Mouse (Mus musculus): ENCODE results near the gene Fpgs.

Fpgs gene

GRCm38 (mm10) chr2:32724832-32725790 lies 21.2 kb upstream of the Fpgs start:
- WGBS: 75% methylated on average over 16 of the region's 16 CpGs

GRCm38 (mm10) chr2:32724149-32724548 lies 20.2 kb upstream of the Fpgs start:
- WGBS: 94% methylated on average over 4 of the region's 4 CpGs

GRCm38 (mm10) chr2:32722581-32722980 lies 18.6 kb upstream of the Fpgs start:
- WGBS: 77% methylated on average over 3 of the region's 3 CpGs

GRCm38 (mm10) chr2:32722046-32722445 lies 18.1 kb upstream of the Fpgs start:
- 75% methylated on average over 6 of the region's 6 CpGs for WGBS

- 55% methylated on average over 8 of the region's 8 CpGs for WGBS
Measured at GRCm38 (mm10) chr2:32720681-32721229, 16.8 kb upstream of the Fpgs start, which contains the start of gene Sh2d3c. Gene Sh2d3c, plus strand, starts transcription at chr2:32721055.

GRCm38 (mm10) chr2:32720053-32720452 lies 16.1 kb upstream of the Fpgs start:
- WGBS: 88% methylated on average over 3 of the region's 3 CpGs

GRCm38 (mm10) chr2:32718761-32719160 lies 14.8 kb upstream of the Fpgs start:
- whole genome bisulfite sequencing: 55% methylated on average over 9 of the region's 9 CpGs

- whole genome bisulfite sequencing: 78% methylated on average over 4 of the region's 4 CpGs
Measured at GRCm38 (mm10) chr2:32714987-32715425, 11.1 kb upstream of the Fpgs start.

- 59% methylated on average over 11 of the region's 11 CpGs for WGBS
Measured at GRCm38 (mm10) chr2:32714117-32714986, 10.4 kb upstream of the Fpgs start.

GRCm38 (mm10) chr2:32712934-32713817 lies 9.2 kb upstream of the Fpgs start, which contains the start of gene Cdk9:
Gene Cdk9, minus strand, starts transcription at chr2:32713076.
- WGBS: under 1% methylated on average over 65 of the region's 79 CpGs

- 1% methylated on average over 33 of the region's 44 CpGs for WGBS
Measured at GRCm38 (mm10) chr2:32712586-32712933, 8.6 kb upstream of the Fpgs start.

GRCm38 (mm10) chr2:32712108-32712551 lies 8.2 kb upstream of the Fpgs start:
- under 1% methylated on average over 41 of the region's 41 CpGs for WGBS

- WGBS: 21% methylated on average over 9 of the region's 9 CpGs
Measured at GRCm38 (mm10) chr2:32711301-32712056, 7.5 kb upstream of the Fpgs start.

- WGBS: 78% methylated on average over 5 of the region's 5 CpGs
Measured at GRCm38 (mm10) chr2:32710425-32710824, 6.5 kb upstream of the Fpgs start.

- WGBS: 87% methylated on average over 20 of the region's 20 CpGs
Measured at GRCm38 (mm10) chr2:32709521-32710137, 5.7 kb upstream of the Fpgs start.

- WGBS: 19% methylated on average over 3 of the region's 3 CpGs
Measured at GRCm38 (mm10) chr2:32708643-32709042, 4.7 kb upstream of the Fpgs start.

GRCm38 (mm10) chr2:32706971-32707370 lies 3.0 kb upstream of the Fpgs start:
- 92% methylated on average over 6 of the region's 6 CpGs for WGBS

GRCm38 (mm10) chr2:32705018-32705417 lies 1.1 kb upstream of the Fpgs start:
- WGBS: 88% methylated on average over 7 of the region's 7 CpGs

GRCm38 (mm10) chr2:32703046-32703445 lies 899 bp downstream of the Fpgs start:
- 95% methylated on average over 8 of the region's 8 CpGs for WGBS

Data from cerebral cortex, adult 2 months (tissue).